Mouse (Mus musculus) frontal cortex, postnatal 14 days (tissue): ENCODE measurements at regions not wholly inside any gene's neighbourhood (a gene's known extent, or its start where the extent isn't known, plus 50 kb on each side); places are given as distances from the start of the nearest gene placed in this dataset.

ENCODE experiments used
- DNase-seq, 2 experiments: peaks; one replicate each; pipeline ENCODE4 v3.0.0; 2022; ENCODE audit warnings: low spot score in 2 of 2

GRCm38 (mm10) chr7:37230641-37231347 is 532.9 kb downstream of the Tshz3 start:
- no peak for DNase-seq

GRCm38 (mm10) chr7:37240832-37241231 is 532.6 kb downstream of the Zfp536 start:
- no peak for DNase-seq

GRCm38 (mm10) chr7:37241781-37242180 is 531.7 kb downstream of the Zfp536 start:
- no peak for DNase-seq

- no peak for DNase-seq
These were observed 531.0 kb downstream of the Zfp536 start for GRCm38 (mm10) chr7:37242476-37242875.

GRCm38 (mm10) chr7:37246156-37246555 is 527.3 kb downstream of the Zfp536 start:
- peak; percentile 7 to 10 for DNase-seq

- DNase-seq = no peak
These were observed 519.0 kb downstream of the Zfp536 start for GRCm38 (mm10) chr7:37254431-37254830.

- DNase-seq = no peak
These were observed 517.6 kb downstream of the Zfp536 start for GRCm38 (mm10) chr7:37255840-37256239.

- DNase-seq = no peak
These were observed 514.1 kb downstream of the Zfp536 start for GRCm38 (mm10) chr7:37259293-37259692.

GRCm38 (mm10) chr7:37262846-37263245 is 510.6 kb downstream of the Zfp536 start:
- no peak for DNase-seq

- no peak for DNase-seq
These were observed 506.0 kb downstream of the Zfp536 start for GRCm38 (mm10) chr7:37267404-37267803.

- DNase-seq = no peak
These were observed 502.6 kb downstream of the Zfp536 start for GRCm38 (mm10) chr7:37270841-37271240.

GRCm38 (mm10) chr7:37290018-37290417 is 483.4 kb downstream of the Zfp536 start:
- DNase-seq = no peak

GRCm38 (mm10) chr7:37290493-37291045 is 482.9 kb downstream of the Zfp536 start:
- DNase-seq = no peak

- DNase-seq = no peak
These were observed 481.7 kb downstream of the Zfp536 start for GRCm38 (mm10) chr7:37291726-37292125.

GRCm38 (mm10) chr7:37292554-37292953 is 480.9 kb downstream of the Zfp536 start:
- no peak for DNase-seq

- DNase-seq = peak in 1 of 2 experiments; percentile 10
These were observed 474.6 kb downstream of the Zfp536 start for GRCm38 (mm10) chr7:37298888-37299287.

GRCm38 (mm10) chr7:37305463-37305862 is 468.0 kb downstream of the Zfp536 start:
- no peak for DNase-seq

- DNase-seq = no peak
These were observed 466.2 kb downstream of the Zfp536 start for GRCm38 (mm10) chr7:37307191-37307590.

- DNase-seq = no peak
These were observed 448.8 kb downstream of the Zfp536 start for GRCm38 (mm10) chr7:37324653-37325052.

- DNase-seq = no peak
These were observed 440.0 kb downstream of the Zfp536 start for GRCm38 (mm10) chr7:37333451-37333850.

- no peak for DNase-seq
These were observed 438.2 kb downstream of the Zfp536 start for GRCm38 (mm10) chr7:37335212-37335611.

GRCm38 (mm10) chr7:37336171-37336850 is 437.1 kb downstream of the Zfp536 start:
- no peak for DNase-seq
